In genomic region chr14:25480916-25481666, GRCm38 (mm10) we compare ENCODE assay signal across 8 mouse cellular contexts. TPM values are rescaled to one million over a fixed set of nuclear protein-coding genes. Genes with fewer than 3 reads are reported as not detected.
DNase-seq lines count a peak whose midpoint lies in the region; ATAC-seq and TF ChIP-seq lines count a peak whose summit lies in the region.

No protein-coding gene starts in this region.

- intact Hi-C loops in left cerebral cortex, postnatal 4 days (cut with DNase I) = no loop called here

- 57% methylated on average over 20 of the region's 20 CpGs for WGBS in forebrain, embryonic 13.5 days
- WGBS in hindbrain, embryonic 16.5 days = 39% methylated on average over 20 of the region's 20 CpGs
- WGBS in liver, embryonic 12.5 days (ENCODE audit: insufficient replicate concordance) = 12% methylated on average over 20 of the region's 20 CpGs
- WGBS in midbrain, postnatal 0 days = 58% methylated on average over 20 of the region's 20 CpGs

- H3K36me3 ChIP-seq in forebrain, embryonic 13.5 days (ENCODE audit: poor library complexity, severe bottlenecking) = peaks cover 8% of the 10 kb centered on the region; the same call in 1 of the 2 replicates
- no peaks in the 10 kb centered on the region for H3K36me3 ChIP-seq in hindbrain, embryonic 16.5 days (ENCODE audit: control insufficient read depth, insufficient read depth, low read length)
- peaks cover 4% of the 10 kb centered on the region; the same call in 1 of the 2 replicates for H3K36me3 ChIP-seq in liver, embryonic 12.5 days
- no peaks in the 10 kb centered on the region for H3K36me3 ChIP-seq in midbrain, postnatal 0 days (ENCODE audit: insufficient read depth, low read length)

- no peaks in the 10 kb centered on the region for H3K9me3 ChIP-seq in forebrain, embryonic 13.5 days (replicated peaks)
- H3K9me3 ChIP-seq in hindbrain, embryonic 16.5 days (ENCODE audit: control insufficient read depth, low read length) = no peaks in the 10 kb centered on the region
- no peaks in the 10 kb centered on the region for H3K9me3 ChIP-seq in liver, embryonic 12.5 days (replicated peaks)
- no peaks in the 10 kb centered on the region for H3K9me3 ChIP-seq in midbrain, postnatal 0 days (ENCODE audit: low read length)

- H3K4me2 ChIP-seq in forebrain, embryonic 13.5 days = no peak overlapping the region
- H3K4me2 ChIP-seq in hindbrain, embryonic 16.5 days (ENCODE audit: low read length) = no peak overlapping the region
- H3K4me2 ChIP-seq in liver, embryonic 12.5 days = peak overlapping the region; percentile 71
- H3K4me2 ChIP-seq in midbrain, postnatal 0 days (ENCODE audit: low read depth, low read length, poor library complexity, severe bottlenecking) = no peak overlapping the region

- H3K27ac ChIP-seq in forebrain, embryonic 13.5 days = peak overlapping the region; percentile 57
- peak overlapping the region; percentile 62 for H3K27ac ChIP-seq in hindbrain, embryonic 16.5 days (ENCODE audit: low read depth, low read length)
- peak overlapping the region; percentile 93 for H3K27ac ChIP-seq in liver, embryonic 12.5 days
- H3K27ac ChIP-seq in midbrain, postnatal 0 days (ENCODE audit: low read depth, low read length) = peak overlapping the region; percentile 12

- peak; percentile 70 to 87 for DNase-seq in urinary bladder, adult 18-20 months (ENCODE audit: low spot score in 2 of 2)
- DNase-seq in urinary bladder, postnatal 10 days (ENCODE audit: low spot score) = no peak
- DNase-seq in midbrain, postnatal 0 days (ENCODE audit: low spot score) = no peak
- DNase-seq in Muller cell, postnatal 12 days (ENCODE audit: inconsistent ontology term) = no peak
- no peak for DNase-seq in left cerebral cortex, postnatal 4 days

- H3K9ac ChIP-seq in forebrain, embryonic 13.5 days = peak overlapping the region; percentile 46
- peak overlapping the region; percentile 19; the same call in 1 of the 2 replicates for H3K9ac ChIP-seq in hindbrain, embryonic 16.5 days (ENCODE audit: low read depth, low read length)
- peak overlapping the region; percentile 76 for H3K9ac ChIP-seq in liver, embryonic 12.5 days
- H3K9ac ChIP-seq in midbrain, postnatal 0 days (replicated peaks; ENCODE audit: low read length, poor library complexity, severe bottlenecking) = no peak overlapping the region

- no peak overlapping the region for H3K4me3 ChIP-seq in forebrain, embryonic 13.5 days
- H3K4me3 ChIP-seq in hindbrain, embryonic 16.5 days (ENCODE audit: low read length) = no peak overlapping the region
- peak overlapping the region; percentile 48 for H3K4me3 ChIP-seq in liver, embryonic 12.5 days
- no peak overlapping the region for H3K4me3 ChIP-seq in midbrain, postnatal 0 days (ENCODE audit: low read depth, low read length)

- H3K27me3 ChIP-seq in forebrain, embryonic 13.5 days = no peaks in the 10 kb centered on the region
- H3K27me3 ChIP-seq in hindbrain, embryonic 16.5 days (replicated peaks; ENCODE audit: control insufficient read depth, insufficient read depth, low read length) = no peaks in the 10 kb centered on the region
- H3K27me3 ChIP-seq in liver, embryonic 12.5 days (replicated peaks) = no peaks in the 10 kb centered on the region
- no peaks in the 10 kb centered on the region for H3K27me3 ChIP-seq in midbrain, postnatal 0 days (ENCODE audit: insufficient read depth, low read length)

- ATAC-seq in forebrain, embryonic 13.5 days = no peak
- no peak for ATAC-seq in hindbrain, embryonic 16.5 days
- peak; percentile 79 for ATAC-seq in liver, embryonic 12.5 days
- no peak for ATAC-seq in midbrain, postnatal 0 days (ENCODE audit: low FRiP score)

- no peak for TF ChIP-seq CTCF in midbrain, postnatal 0 days (IDR thresholded peaks at IDR 0.05)

- H3K4me1 ChIP-seq in forebrain, embryonic 13.5 days = peaks cover 99% of the 10 kb centered on the region
- peaks cover 83% of the 10 kb centered on the region for H3K4me1 ChIP-seq in hindbrain, embryonic 16.5 days (ENCODE audit: control insufficient read depth, insufficient read depth, low read depth, low read length)
- H3K4me1 ChIP-seq in liver, embryonic 12.5 days = peaks cover 98% of the 10 kb centered on the region
- peaks cover 28% of the 10 kb centered on the region for H3K4me1 ChIP-seq in midbrain, postnatal 0 days (ENCODE audit: insufficient read depth, low read length)

RNA-seq across cellular contexts. Expression of gene Zmiz1, which starts 22.1 kb away (rescaled TPM):
- 57.2 and 61.3 TPM in 2 replicates for polyA plus RNA-seq in forebrain, embryonic 13.5 days (2015; fragmentation: Nextera tagmentation; extraction: Ambion mirVana)
- 50.4 and 55.0 TPM in 2 replicates for polyA plus RNA-seq in hindbrain, embryonic 16.5 days (2015; fragmentation: Nextera tagmentation; extraction: Ambion mirVana)
- polyA plus RNA-seq in liver, embryonic 12.5 days (2016; fragmentation: Nextera tagmentation; extraction: Ambion mirVana) = 9.1 and 10.2 TPM in 2 replicates
- total RNA-seq in midbrain, postnatal 0 days (2014; rRNA removed) = 130 and 134 TPM in 2 replicates
- polyA plus RNA-seq in midbrain, postnatal 0 days (2015; fragmentation: Nextera tagmentation; extraction: Ambion mirVana) = 44.0 and 51.7 TPM in 2 replicates
- 100 to 1,000 TPM; 149 to 152 TPM for total RNA-seq in left cerebral cortex, postnatal 4 days (2021)

Comparison
In these comparisons a context has a peak if more than half of its experiments do, and no peak if none do; other contexts are left out.
1. DNase-seq: peak in urinary bladder, adult 18-20 months (2 of 2); none in urinary bladder, postnatal 10 days (single experiment), midbrain, postnatal 0 days (single experiment), Muller cell, postnatal 12 days (single experiment) and left cerebral cortex, postnatal 4 days (single experiment).
2. H3K27ac ChIP-seq: peak in every context shown above with its lines; median percentile 93 in liver, embryonic 12.5 days; 62 in hindbrain, embryonic 16.5 days; 57 in forebrain, embryonic 13.5 days; 12 in midbrain, postnatal 0 days.